Mouse (Mus musculus): ENCODE measurements around the gene Gm12184. TPM values are rescaled to one million over a fixed set of nuclear protein-coding genes. Genes with fewer than 3 reads are reported as not detected.

Gm12184 gene
- polyA plus RNA-seq, 1 experiment from 2014 or later = 4.0 TPM

- no peaks in the 10 kb centered on the region for H3K36me3 ChIP-seq (ENCODE audit: control insufficient read depth, insufficient read depth, low read length)
- no peaks in the 10 kb centered on the region for H3K9me3 ChIP-seq (replicated peaks; ENCODE audit: control insufficient read depth, low read length)
- peak overlapping the region; percentile 63 for H3K4me3 ChIP-seq (ENCODE audit: low read depth, low read length)
- WGBS (ENCODE audit: insufficient replicate concordance) = under 1% methylated on average over 30 of the region's 30 CpGs
- H3K27ac ChIP-seq (ENCODE audit: low read depth, low read length) = 0 out of 2 replicates have a peak overlapping the region, but pooled peaks have one; percentile 12
- H3K4me2 ChIP-seq = peak overlapping the region; percentile 65
- peak overlapping the region; percentile 56 for H3K9ac ChIP-seq (ENCODE audit: low read depth, low read length)
- H3K27me3 ChIP-seq (ENCODE audit: control insufficient read depth, insufficient read depth, low read length) = no peaks in the 10 kb centered on the region
- ATAC-seq (replicated peaks; ENCODE audit: insufficient number of reproducible peaks, low FRiP score, low TSS enrichment) = peak; percentile 91
- 0 out of 2 replicates have a peak, but pooled peaks cover 3% of the 10 kb centered on the region for H3K4me1 ChIP-seq (ENCODE audit: control insufficient read depth, insufficient read depth, low read length)
Observed at GRCm38 (mm10) chr11:48833731-48834639, 7.5 kb upstream of the Gm12184 start.

- no peaks in the 10 kb centered on the region for H3K27me3 ChIP-seq (ENCODE audit: control insufficient read depth, insufficient read depth, low read length)
- H3K4me1 ChIP-seq (ENCODE audit: control insufficient read depth, insufficient read depth, low read length) = no peaks in the 10 kb centered on the region
- H3K4me3 ChIP-seq (ENCODE audit: low read depth, low read length) = peak overlapping the region; percentile 63
- no peak for ATAC-seq (replicated peaks; ENCODE audit: insufficient number of reproducible peaks, low FRiP score, low TSS enrichment)
- no peak overlapping the region for H3K9ac ChIP-seq (ENCODE audit: low read depth, low read length)
- WGBS (ENCODE audit: insufficient replicate concordance) = 34% methylated on average over 9 of the region's 9 CpGs
- H3K27ac ChIP-seq (ENCODE audit: low read depth, low read length) = no peak overlapping the region
- peak overlapping the region; percentile 65 for H3K4me2 ChIP-seq
- no peaks in the 10 kb centered on the region for H3K36me3 ChIP-seq (ENCODE audit: control insufficient read depth, insufficient read depth, low read length)
- H3K9me3 ChIP-seq (replicated peaks; ENCODE audit: control insufficient read depth, low read length) = no peaks in the 10 kb centered on the region
Observed at GRCm38 (mm10) chr11:48833078-48833730, 6.7 kb upstream of the Gm12184 start.

DNA sequence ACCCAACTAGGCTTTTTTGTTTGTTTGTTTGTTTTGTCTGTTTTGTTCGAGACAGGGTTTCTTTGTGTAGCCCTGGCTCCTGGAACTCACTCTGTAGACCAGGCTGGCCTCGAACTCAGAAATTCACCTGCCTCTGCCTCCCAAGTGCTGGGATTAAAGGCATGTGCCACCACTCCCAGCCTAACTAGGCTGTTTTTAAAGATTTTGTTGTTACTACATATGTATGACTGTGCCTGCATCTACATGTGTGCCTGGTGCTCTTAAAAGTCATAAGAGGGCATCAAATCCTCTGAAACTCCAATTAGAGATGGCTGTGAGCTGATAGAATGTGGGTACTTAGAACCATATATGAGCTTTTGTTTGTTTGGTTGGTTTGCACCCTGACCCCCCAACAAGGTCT, 4.8 kb upstream of the Gm12184 start:
- Histone ChIP-seq H3K27ac (ENCODE audit: low read depth, low read length) (no peak overlapping the region), H3K4me1 (ENCODE audit: control insufficient read depth, insufficient read depth, low read length) (no peaks in the 10 kb centered on the region), H3K4me3 (ENCODE audit: low read depth, low read length) (no peak overlapping the region), H3K9me3 (replicated peaks; ENCODE audit: control insufficient read depth, low read length) (0 out of 2 replicates have a peak, but pooled peaks cover 3% of the 10 kb centered on the region), H3K4me2 (no peak overlapping the region), H3K27me3 (ENCODE audit: control insufficient read depth, insufficient read depth, low read length) (no peaks in the 10 kb centered on the region), H3K36me3 (ENCODE audit: control insufficient read depth, insufficient read depth, low read length) (no peaks in the 10 kb centered on the region), H3K9ac (ENCODE audit: low read depth, low read length) (no peak overlapping the region)
- no peak for ATAC-seq (replicated peaks; ENCODE audit: insufficient number of reproducible peaks, low FRiP score, low TSS enrichment)
- 75% methylated on average over 2 of the region's 2 CpGs for WGBS (ENCODE audit: insufficient replicate concordance)

- no peaks in the 10 kb centered on the region for H3K27me3 ChIP-seq (ENCODE audit: control insufficient read depth, insufficient read depth, low read length)
- H3K36me3 ChIP-seq (ENCODE audit: control insufficient read depth, insufficient read depth, low read length) = no peaks in the 10 kb centered on the region
- H3K4me2 ChIP-seq = no peak overlapping the region
- H3K4me3 ChIP-seq (ENCODE audit: low read depth, low read length) = no peak overlapping the region
- WGBS (ENCODE audit: insufficient replicate concordance) = 32% methylated on average over 2 of the region's 2 CpGs
- ATAC-seq (replicated peaks; ENCODE audit: insufficient number of reproducible peaks, low FRiP score, low TSS enrichment) = no peak
- H3K9me3 ChIP-seq (replicated peaks; ENCODE audit: control insufficient read depth, low read length) = 0 out of 2 replicates have a peak, but pooled peaks cover 3% of the 10 kb centered on the region
- no peak overlapping the region for H3K9ac ChIP-seq (ENCODE audit: low read depth, low read length)
- H3K4me1 ChIP-seq (ENCODE audit: control insufficient read depth, insufficient read depth, low read length) = no peaks in the 10 kb centered on the region
- no peak overlapping the region for H3K27ac ChIP-seq (ENCODE audit: low read depth, low read length)
Observed at GRCm38 (mm10) chr11:48830279-48830678, 3.8 kb upstream of the Gm12184 start.

DNA sequence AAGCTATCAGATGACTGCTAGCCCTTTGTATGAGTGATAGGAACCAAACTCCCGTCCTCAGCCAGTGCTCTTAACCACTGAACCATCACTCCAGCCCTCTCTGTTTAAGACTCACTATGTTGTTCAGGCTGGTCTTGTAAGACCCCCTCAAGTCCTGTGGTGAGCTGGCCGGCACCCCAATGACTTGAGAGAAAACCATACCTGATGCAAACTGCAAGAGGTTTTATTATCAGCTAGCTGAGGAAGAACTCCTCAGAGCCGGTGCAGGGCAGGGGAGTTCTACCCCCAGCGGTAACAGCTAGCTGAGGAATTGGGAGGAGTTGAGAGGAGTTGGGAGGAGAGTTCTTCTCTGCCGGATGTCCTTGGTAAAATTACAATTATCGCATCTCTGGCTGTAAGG, 1.5 kb upstream of the Gm12184 start:
- Histone ChIP-seq H3K4me1 (ENCODE audit: control insufficient read depth, insufficient read depth, low read length) (0 out of 2 replicates have a peak, but pooled peaks cover 3% of the 10 kb centered on the region), H3K36me3 (ENCODE audit: control insufficient read depth, insufficient read depth, low read length) (no peaks in the 10 kb centered on the region), H3K27ac (ENCODE audit: low read depth, low read length) (no peak overlapping the region), H3K4me2 (no peak overlapping the region), H3K9me3 (replicated peaks; ENCODE audit: control insufficient read depth, low read length) (0 out of 2 replicates have a peak, but pooled peaks cover 3% of the 10 kb centered on the region), H3K4me3 (ENCODE audit: low read depth, low read length) (no peak overlapping the region), H3K9ac (ENCODE audit: low read depth, low read length) (no peak overlapping the region), H3K27me3 (ENCODE audit: control insufficient read depth, insufficient read depth, low read length) (peaks cover 5% of the 10 kb centered on the region; the same call in 1 of the 2 replicates)
- ATAC-seq (replicated peaks; ENCODE audit: insufficient number of reproducible peaks, low FRiP score, low TSS enrichment) = no peak
- 64% methylated on average over 6 of the region's 6 CpGs for WGBS (ENCODE audit: insufficient replicate concordance)

- 0 out of 2 replicates have a peak, but pooled peaks cover 3% of the 10 kb centered on the region for H3K4me1 ChIP-seq (ENCODE audit: control insufficient read depth, insufficient read depth, low read length)
- H3K27ac ChIP-seq (ENCODE audit: low read depth, low read length) = no peak overlapping the region
- H3K9me3 ChIP-seq (replicated peaks; ENCODE audit: control insufficient read depth, low read length) = 0 out of 2 replicates have a peak, but pooled peaks cover 3% of the 10 kb centered on the region
- H3K4me2 ChIP-seq = peak overlapping the region; percentile 66
- peak overlapping the region; percentile 48 for H3K4me3 ChIP-seq (ENCODE audit: low read depth, low read length)
- no peaks in the 10 kb centered on the region for H3K36me3 ChIP-seq (ENCODE audit: control insufficient read depth, insufficient read depth, low read length)
- ATAC-seq (replicated peaks; ENCODE audit: insufficient number of reproducible peaks, low FRiP score, low TSS enrichment) = no peak
- H3K9ac ChIP-seq (ENCODE audit: low read depth, low read length) = peak overlapping the region; percentile 65; the same call in 1 of the 2 replicates
- 2% methylated on average over 6 of the region's 6 CpGs for WGBS (ENCODE audit: insufficient replicate concordance)
- peaks cover 5% of the 10 kb centered on the region; the same call in 1 of the 2 replicates for H3K27me3 ChIP-seq (ENCODE audit: control insufficient read depth, insufficient read depth, low read length)
Observed at GRCm38 (mm10) chr11:48826752-48827096, 269 bp upstream of the Gm12184 start.

- H3K27me3 ChIP-seq (ENCODE audit: control insufficient read depth, insufficient read depth, low read length) = peaks cover 5% of the 10 kb centered on the region; the same call in 1 of the 2 replicates
- peak overlapping the region; percentile 91 for H3K4me2 ChIP-seq
- 0 out of 2 replicates have a peak, but pooled peaks cover 3% of the 10 kb centered on the region for H3K9me3 ChIP-seq (replicated peaks; ENCODE audit: control insufficient read depth, low read length)
- 0 out of 2 replicates have a peak, but pooled peaks cover 3% of the 10 kb centered on the region for H3K4me1 ChIP-seq (ENCODE audit: control insufficient read depth, insufficient read depth, low read length)
- no peak for ATAC-seq (replicated peaks; ENCODE audit: insufficient number of reproducible peaks, low FRiP score, low TSS enrichment)
- peak overlapping the region; percentile 47 for H3K4me3 ChIP-seq (ENCODE audit: low read depth, low read length)
- 4% methylated on average over 22 of the region's 22 CpGs for WGBS (ENCODE audit: insufficient replicate concordance)
- H3K9ac ChIP-seq (ENCODE audit: low read depth, low read length) = no peak overlapping the region
- H3K36me3 ChIP-seq (ENCODE audit: control insufficient read depth, insufficient read depth, low read length) = no peaks in the 10 kb centered on the region
- H3K27ac ChIP-seq (ENCODE audit: low read depth, low read length) = no peak overlapping the region
Observed at GRCm38 (mm10) chr11:48824311-48824830, 2.1 kb downstream of the Gm12184 start.

GRCm38 (mm10) chr11:48823536-48823972, 2.9 kb downstream of the Gm12184 start:
- peak overlapping the region; percentile 47 for H3K4me3 ChIP-seq (ENCODE audit: low read depth, low read length)
- no peak overlapping the region for H3K27ac ChIP-seq (ENCODE audit: low read depth, low read length)
- 0 out of 2 replicates have a peak, but pooled peaks cover 3% of the 10 kb centered on the region for H3K4me1 ChIP-seq (ENCODE audit: control insufficient read depth, insufficient read depth, low read length)
- WGBS (ENCODE audit: insufficient replicate concordance) = under 1% methylated on average over 15 of the region's 15 CpGs
- no peak overlapping the region; the same call in 1 of the 2 replicates for H3K9ac ChIP-seq (ENCODE audit: low read depth, low read length)
- peak overlapping the region; percentile 91 for H3K4me2 ChIP-seq
- peaks cover 5% of the 10 kb centered on the region; the same call in 1 of the 2 replicates for H3K27me3 ChIP-seq (ENCODE audit: control insufficient read depth, insufficient read depth, low read length)
- H3K9me3 ChIP-seq (replicated peaks; ENCODE audit: control insufficient read depth, low read length) = 0 out of 2 replicates have a peak, but pooled peaks cover 3% of the 10 kb centered on the region
- no peaks in the 10 kb centered on the region for H3K36me3 ChIP-seq (ENCODE audit: control insufficient read depth, insufficient read depth, low read length)
- ATAC-seq (replicated peaks; ENCODE audit: insufficient number of reproducible peaks, low FRiP score, low TSS enrichment) = peak; percentile 27; the same call in 1 of the 2 replicates
